Mouse (Mus musculus) spleen, adult 2 months (tissue): ENCODE results near the gene Ctbs. TPM values are rescaled to one million over a fixed set of nuclear protein-coding genes. Genes with fewer than 3 reads are reported as not detected.

ENCODE experiments used
- DNase-seq, 2 experiments: peaks; one replicate each; pipeline versions ENCODE4 v3.0.0 to v3.0.0-alpha.2; 2012 to 2021; ENCODE audit warnings: low spot score in 2 of 2, low read depth in 1 of 2
- H3K27ac ChIP-seq: fragments of 200-500 bp; 2 replicates; pipeline ENCODE4 v1.5.1; 2012; ENCODE audit warnings: low read length, inconsistent platforms; ENCODE audit not compliant: insufficient read depth
- H3K27me3 ChIP-seq: fragments of 200-500 bp; 2 replicates; pipeline ENCODE4 v1.6.1; 2012; ENCODE audit warnings: mild to moderate bottlenecking, moderate library complexity, low read length, inconsistent platforms; ENCODE audit not compliant: control insufficient read depth, insufficient read depth
- H3K36me3 ChIP-seq: fragments of 200-500 bp; 2 replicates; pipeline ENCODE4 v1.6.1; 2012; ENCODE audit warnings: mild to moderate bottlenecking, low read length, inconsistent platforms; ENCODE audit not compliant: control insufficient read depth, insufficient read depth
- H3K4me1 ChIP-seq: fragments of 200-500 bp; 2 replicates; pipeline ENCODE4 v1.6.1; 2011; ENCODE audit warnings: inconsistent platforms; ENCODE audit not compliant: control insufficient read depth, insufficient read depth, insufficient read length
- H3K4me3 ChIP-seq: fragments of 200-500 bp; 2 replicates; pipeline ENCODE4 v1.5.1; 2011; ENCODE audit warnings: mild to moderate bottlenecking, inconsistent platforms; ENCODE audit not compliant: insufficient read depth, insufficient read length; ENCODE audit errors: extremely low read depth
- CTCF ChIP-seq: fragments of 200-500 bp; IDR thresholded peaks from 2 replicates; pipeline ENCODE4 v1.5.1; 2011; ENCODE audit warnings: mild to moderate bottlenecking, inconsistent platforms; ENCODE audit not compliant: insufficient read depth, insufficient read length, insufficient replicate concordance; ENCODE audit errors: extremely low read depth
- POLR2A ChIP-seq: fragments of 200-500 bp; IDR thresholded peaks from 2 replicates; pipeline ENCODE4 v1.6.1; 2011; ENCODE audit warnings: low read depth, low read length, inconsistent platforms
- WGBS: fragments of 180-500 bp; shearing (Covaris S2); methylation state at CpG from one replicate; pipeline ENCODE4 v1.1.7; 2018; 5-methylcytosine and 5-hydroxymethylcytosine counted together
- polyA plus RNA-seq: library from polyadenylated mRNA; depleted of rRNA; stranded (reverse); fragments of >200 nt; gene quantifications from 2 replicates; pipeline ENCODE4 v1.2.3, GENCODE M21; 2012

Gene Ctbs
- polyA plus RNA-seq, 1 experiment: 2.1 TPM

GRCm38 (mm10) chr3:146443380-146443779 lies 6.2 kb upstream of the Ctbs start:
- no peak overlapping the region for H3K4me3 ChIP-seq
- H3K27ac ChIP-seq: no peak overlapping the region
- no peak for DNase-seq
- TF ChIP-seq CTCF (no peak), POLR2A (no peak)
- H3K4me1 ChIP-seq: no peaks in the 10 kb centered on the region
- H3K27me3 ChIP-seq: no peaks in the 10 kb centered on the region
- WGBS: 96% methylated on average over 7 of the region's 7 CpGs
- no peaks in the 10 kb centered on the region for H3K36me3 ChIP-seq

GRCm38 (mm10) chr3:146444880-146445279 lies 4.7 kb upstream of the Ctbs start:
- TF ChIP-seq CTCF (no peak), POLR2A (no peak)
- 93% methylated on average over 7 of the region's 7 CpGs for WGBS
- Histone ChIP-seq H3K36me3 (no peaks in the 10 kb centered on the region), H3K27me3 (no peaks in the 10 kb centered on the region), H3K4me1 (no peaks in the 10 kb centered on the region), H3K4me3 (no peak overlapping the region), H3K27ac (no peak overlapping the region)
- no peak for DNase-seq

- no peaks in the 10 kb centered on the region for H3K27me3 ChIP-seq
- TF ChIP-seq POLR2A (no peak), CTCF (no peak)
- WGBS: 93% methylated on average over 5 of the region's 5 CpGs
- no peak overlapping the region for H3K27ac ChIP-seq
- no peak overlapping the region for H3K4me3 ChIP-seq
- no peak for DNase-seq
- H3K36me3 ChIP-seq: no peaks in the 10 kb centered on the region
- no peaks in the 10 kb centered on the region; the same call in 1 of the 2 replicates for H3K4me1 ChIP-seq
Observed at GRCm38 (mm10) chr3:146447156-146447555, 2.4 kb upstream of the Ctbs start.

GRCm38 (mm10) chr3:146447598-146447997 lies 2.0 kb upstream of the Ctbs start:
- Histone ChIP-seq H3K4me1 (no peaks in the 10 kb centered on the region; the same call in 1 of the 2 replicates), H3K27me3 (no peaks in the 10 kb centered on the region), H3K36me3 (no peaks in the 10 kb centered on the region), H3K27ac (no peak overlapping the region), H3K4me3 (no peak overlapping the region)
- WGBS: 92% methylated on average over 3 of the region's 3 CpGs
- TF ChIP-seq CTCF (no peak), POLR2A (no peak)
- DNase-seq: no peak

- Histone ChIP-seq H3K27me3 (no peaks in the 10 kb centered on the region), H3K27ac (no peak overlapping the region), H3K36me3 (no peaks in the 10 kb centered on the region), H3K4me1 (no peaks in the 10 kb centered on the region; the same call in 1 of the 2 replicates), H3K4me3 (no peak overlapping the region)
- no peak for TF ChIP-seq POLR2A
- no peak for TF ChIP-seq CTCF
- no peak for DNase-seq
- WGBS: 85% methylated on average over 10 of the region's 10 CpGs
Observed at GRCm38 (mm10) chr3:146448372-146448771, 1.2 kb upstream of the Ctbs start.

- Histone ChIP-seq H3K4me3 (no peak overlapping the region), H3K27ac (no peak overlapping the region), H3K36me3 (no peaks in the 10 kb centered on the region), H3K4me1 (no peaks in the 10 kb centered on the region; the same call in 1 of the 2 replicates), H3K27me3 (no peaks in the 10 kb centered on the region)
- WGBS: 50% methylated on average over 6 of the region's 6 CpGs
- no peak for TF ChIP-seq CTCF
- TF ChIP-seq POLR2A: no peak
- DNase-seq: no peak
Observed at GRCm38 (mm10) chr3:146448969-146449368, 626 bp upstream of the Ctbs start.

GRCm38 (mm10) chr3:146450371-146450841 lies 811 bp downstream of the Ctbs start:
- WGBS: under 1% methylated on average over 29 of the region's 29 CpGs
- Histone ChIP-seq H3K4me3 (peak overlapping the region; percentile 95), H3K27me3 (no peaks in the 10 kb centered on the region), H3K27ac (peak overlapping the region; percentile 88), H3K36me3 (peaks cover 2% of the 10 kb centered on the region; the same call in 1 of the 2 replicates), H3K4me1 (no peaks in the 10 kb centered on the region; the same call in 1 of the 2 replicates)
- TF ChIP-seq POLR2A (peak; percentile 86), CTCF (no peak)
- peak; percentile 66 to 88 for DNase-seq
